Mouse (Mus musculus): ENCODE measurements around the gene Fgf6.

The Fgf6 gene

DNA sequence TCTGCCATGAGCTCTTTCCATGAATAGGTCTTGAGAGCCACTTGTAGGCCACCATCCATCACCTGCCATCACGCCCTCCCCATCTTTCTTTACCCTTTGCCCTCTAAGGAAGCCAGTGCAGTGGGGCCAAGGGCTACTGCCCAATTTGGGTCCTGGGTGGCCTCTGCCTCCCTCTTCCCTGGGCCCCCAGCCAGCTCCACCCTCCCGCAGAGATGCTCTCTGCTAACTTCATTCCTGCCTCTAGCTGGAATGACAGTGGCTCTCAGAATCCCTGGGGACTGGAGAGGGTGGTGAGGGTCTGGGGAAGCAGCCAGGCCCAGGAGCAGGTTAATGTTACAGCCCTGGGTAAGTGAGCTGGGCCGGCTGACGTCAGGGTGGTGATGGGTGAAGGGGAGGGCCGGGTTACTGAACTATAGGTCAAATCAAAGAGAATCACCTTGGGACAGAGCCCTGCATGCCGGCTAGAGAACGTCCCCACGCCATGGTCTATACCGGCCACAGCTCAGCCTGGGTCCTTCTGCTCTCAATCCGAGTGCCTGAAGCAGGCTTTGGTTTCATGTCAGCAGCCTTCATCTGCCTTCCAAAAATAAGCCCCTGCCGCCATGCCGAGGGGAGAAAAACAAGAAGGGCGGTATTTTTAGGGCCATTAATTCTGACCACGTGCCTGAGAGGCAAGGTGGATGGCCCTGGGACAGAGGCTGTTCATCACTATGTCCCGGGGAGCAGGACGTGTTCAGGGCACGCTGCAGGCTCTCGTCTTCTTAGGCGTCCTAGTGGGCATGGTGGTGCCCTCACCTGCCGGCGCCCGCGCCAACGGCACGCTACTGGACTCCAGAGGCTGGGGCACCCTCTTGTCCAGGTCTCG, at the start of gene Fgf6:
Gene Fgf6, plus strand, starts transcription at position 681 of the 865 bp plus-strand sequence.
- no peak for DNase-seq

DNA sequence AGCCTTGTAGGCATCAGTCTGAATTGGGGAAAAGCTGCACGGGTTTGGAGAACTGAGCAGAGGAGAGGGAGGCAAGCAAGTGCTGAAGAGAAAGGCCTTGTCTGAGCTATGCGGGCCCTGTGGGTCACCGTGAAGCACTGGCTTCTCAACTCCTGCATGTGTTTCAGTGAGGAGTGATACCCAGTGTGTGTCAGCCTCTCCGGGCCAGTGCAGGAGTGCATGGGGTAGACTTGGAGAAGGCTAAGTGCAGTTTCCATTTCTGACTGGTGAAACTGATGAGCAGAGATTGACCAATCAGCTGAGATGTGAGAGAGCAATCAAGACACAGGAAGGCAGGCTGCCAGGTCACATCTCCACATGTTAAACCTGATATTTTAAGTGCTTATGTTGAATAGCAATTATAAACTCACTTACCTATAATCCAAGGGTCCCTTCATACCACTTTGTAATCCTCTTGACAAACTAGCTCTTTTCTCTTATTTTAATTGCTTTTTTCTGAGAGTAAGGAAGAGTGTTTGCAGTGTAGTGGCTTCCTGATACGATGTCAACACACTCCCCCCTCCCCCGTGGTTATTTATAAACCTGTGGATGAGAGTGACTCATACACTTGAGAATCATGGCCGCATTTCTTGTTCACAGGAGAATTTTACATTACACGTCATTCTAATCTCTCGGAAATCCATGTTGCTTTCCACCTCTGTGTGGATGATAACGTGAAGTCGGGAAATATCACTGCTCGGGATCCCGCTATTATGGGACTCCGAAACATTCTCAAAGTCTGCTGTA, 49.0 kb upstream of the Fgf6 start:
- DNase-seq: no peak

DNA sequence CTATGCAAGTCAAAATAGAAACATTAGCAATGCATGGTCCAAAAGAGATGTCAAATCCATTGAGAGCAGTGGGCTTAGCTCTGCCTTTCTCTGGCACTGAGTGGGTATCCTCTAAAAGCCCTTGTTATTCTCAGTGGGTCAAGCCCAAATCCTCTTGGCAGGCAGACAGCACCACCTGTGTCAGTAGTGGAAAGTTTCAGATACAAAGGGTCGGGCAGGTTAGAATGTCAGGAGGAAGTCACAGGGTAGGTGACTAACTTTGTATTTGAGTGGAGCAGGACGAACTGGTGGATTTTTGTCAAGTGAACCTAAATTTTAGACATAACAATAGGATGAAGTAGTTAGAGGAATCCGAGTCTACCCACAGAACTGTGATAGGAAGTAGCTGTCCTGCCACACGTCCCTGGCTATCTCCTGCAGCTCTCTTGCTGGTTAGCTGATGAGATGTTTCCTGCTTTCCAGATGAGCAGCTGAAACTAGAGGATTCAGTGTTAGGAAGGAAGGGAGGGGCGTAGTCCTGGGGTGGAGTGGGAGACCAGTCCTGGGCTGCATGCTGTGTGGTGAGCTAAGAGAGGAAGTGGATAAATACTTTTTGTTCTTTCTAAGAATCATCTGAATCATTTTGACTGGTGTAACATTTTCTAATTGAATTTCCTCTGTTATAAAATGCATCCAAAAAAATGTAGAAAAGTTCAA, 33.7 kb upstream of the Fgf6 start:
- DNase-seq: no peak

DNA sequence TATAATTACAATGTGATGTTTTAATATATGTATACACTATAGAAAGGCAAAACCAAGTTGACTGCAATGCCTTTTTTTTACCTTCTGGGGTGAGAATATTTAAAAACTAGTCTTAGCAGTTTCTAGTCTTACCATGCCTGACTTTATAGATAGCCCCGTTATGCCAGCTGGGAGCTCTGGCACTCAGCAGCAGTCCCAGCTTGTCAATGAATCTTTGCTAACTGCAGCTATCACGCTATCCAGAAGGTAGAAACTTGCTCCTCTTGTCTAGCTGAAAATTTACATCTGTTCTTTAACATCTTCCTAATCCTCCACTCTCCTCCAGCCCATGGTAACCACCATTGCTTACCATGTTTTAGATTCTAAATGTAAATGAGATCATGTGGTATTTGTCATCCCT, 21.7 kb upstream of the Fgf6 start:
- no peak for DNase-seq

DNA sequence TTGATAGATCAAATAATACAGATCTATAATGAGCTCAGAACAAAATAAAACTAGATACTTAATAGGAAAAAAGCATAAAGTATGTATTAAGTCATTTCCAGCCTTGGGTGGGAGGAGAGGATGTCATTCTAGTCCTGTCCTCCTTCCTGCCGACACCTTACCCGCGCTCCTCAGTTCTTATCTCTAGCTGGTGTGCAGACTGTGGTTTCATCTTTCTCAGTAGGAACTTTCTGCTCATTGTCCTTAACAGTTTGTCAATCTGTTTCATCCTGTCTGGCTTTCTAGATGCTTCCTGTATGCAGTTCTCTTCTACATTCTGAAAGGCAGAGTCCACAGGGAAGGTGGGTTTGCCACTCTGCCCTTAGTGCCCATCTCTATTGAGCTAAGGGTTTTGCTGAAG, 19.9 kb upstream of the Fgf6 start:
- DNase-seq: no peak

DNA sequence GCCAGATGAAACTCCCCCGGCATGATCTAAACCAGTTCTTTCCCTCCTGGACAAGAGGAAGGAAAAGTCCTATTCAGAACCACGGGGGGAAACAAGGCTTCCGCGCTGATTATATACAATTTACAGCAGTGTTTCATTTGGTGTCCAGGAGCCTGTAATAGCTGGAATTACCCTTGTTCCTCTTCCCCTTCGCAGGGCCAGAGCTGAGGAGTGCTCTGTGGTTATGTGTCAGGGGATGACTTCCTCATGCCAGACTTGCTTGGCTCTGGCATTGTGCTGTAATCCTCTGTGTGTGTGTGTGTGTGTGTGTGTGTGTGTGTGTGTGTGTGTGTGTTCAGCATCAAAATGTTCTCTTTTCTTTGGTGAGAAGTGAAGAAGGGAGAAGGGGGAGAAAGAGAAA, 19.0 kb upstream of the Fgf6 start:
- DNase-seq: no peak

DNA sequence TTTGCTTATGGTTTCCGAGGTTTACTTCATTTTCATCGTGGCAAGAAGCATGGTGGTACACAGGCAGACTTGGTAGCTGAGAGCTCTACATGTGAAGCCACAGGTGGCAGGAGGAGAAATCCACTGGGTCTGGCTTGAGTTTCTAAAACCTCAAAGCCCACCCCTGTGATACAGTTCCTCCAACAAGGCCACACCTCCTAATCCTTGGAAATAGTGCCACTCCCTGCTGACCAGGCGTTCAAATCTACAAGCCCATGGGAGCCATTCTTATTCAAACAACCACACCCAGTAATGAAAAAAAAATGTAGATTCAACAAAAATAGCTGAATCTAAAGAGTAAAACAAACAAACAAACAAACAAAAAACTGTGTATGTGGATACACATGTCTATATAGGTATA, 9.7 kb upstream of the Fgf6 start:
- DNase-seq: no peak

DNA sequence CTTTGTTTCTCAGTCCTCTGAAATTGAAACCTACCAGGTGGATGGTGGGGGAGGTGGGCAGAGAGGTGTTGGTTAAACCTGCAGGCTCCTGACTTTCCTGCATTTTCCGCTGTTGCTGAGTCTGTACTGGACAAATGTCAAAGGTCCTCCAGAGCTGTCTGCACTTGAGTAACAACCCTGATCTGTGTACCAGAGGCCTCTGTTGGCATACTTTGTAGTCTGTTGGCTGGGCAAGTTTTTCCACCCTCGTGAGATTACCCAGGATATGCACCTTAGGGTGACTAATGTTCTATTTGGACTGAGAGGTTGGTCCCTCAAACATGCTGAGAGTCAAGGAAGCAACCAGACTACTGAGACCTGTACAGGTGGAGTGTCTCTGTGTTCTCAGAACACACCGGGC, 8.8 kb upstream of the Fgf6 start:
- DNase-seq: no peak

DNA sequence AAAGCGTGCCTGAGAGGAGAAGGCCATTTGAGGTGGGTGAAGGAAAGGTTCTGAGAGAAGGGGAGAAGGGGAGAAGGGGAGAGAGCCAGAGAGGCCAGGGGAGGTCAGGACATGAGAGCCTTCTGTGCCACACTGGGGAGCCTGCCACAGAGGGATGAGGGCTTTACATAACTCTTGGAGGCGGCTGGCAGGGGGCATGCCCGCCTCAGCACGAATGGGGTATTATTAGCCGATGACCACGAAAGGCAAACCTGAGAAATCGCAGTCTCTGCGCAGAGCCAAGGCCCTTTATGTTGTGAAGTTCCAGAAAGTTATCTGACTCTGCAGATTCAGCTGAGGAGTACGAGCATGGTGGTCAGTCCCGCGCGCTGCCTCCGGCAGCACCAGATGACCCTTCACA, 5.4 kb upstream of the Fgf6 start:
- no peak for DNase-seq

DNA sequence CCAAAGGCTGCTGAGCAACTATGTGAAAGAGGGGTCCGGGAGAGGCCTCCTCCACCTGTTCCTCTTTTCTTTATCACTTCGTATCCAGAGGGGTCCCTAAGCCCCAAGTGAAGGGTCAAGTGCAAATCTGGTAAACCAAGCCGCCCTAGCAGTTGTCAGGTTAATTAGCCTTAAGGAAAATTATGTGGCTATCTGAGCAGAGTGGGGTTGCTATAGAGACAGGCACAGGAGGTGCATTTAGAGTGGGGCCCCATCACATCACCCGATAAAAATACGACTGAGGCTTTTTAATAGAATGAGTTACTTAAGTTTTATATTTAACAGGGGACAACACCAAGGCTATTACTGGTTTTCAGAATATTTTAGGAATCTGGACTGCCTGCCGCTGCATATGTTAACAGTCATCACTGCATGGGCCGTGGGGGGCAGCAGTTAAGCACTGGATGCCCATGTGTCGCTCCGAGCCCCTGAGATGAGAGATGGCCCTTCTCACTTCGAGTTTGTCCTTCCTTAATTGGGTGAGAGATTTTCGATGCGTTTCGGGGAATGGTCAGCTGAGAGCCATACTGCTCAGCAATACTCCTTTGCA, 3.3 kb upstream of the Fgf6 start:
- no peak for DNase-seq

DNA sequence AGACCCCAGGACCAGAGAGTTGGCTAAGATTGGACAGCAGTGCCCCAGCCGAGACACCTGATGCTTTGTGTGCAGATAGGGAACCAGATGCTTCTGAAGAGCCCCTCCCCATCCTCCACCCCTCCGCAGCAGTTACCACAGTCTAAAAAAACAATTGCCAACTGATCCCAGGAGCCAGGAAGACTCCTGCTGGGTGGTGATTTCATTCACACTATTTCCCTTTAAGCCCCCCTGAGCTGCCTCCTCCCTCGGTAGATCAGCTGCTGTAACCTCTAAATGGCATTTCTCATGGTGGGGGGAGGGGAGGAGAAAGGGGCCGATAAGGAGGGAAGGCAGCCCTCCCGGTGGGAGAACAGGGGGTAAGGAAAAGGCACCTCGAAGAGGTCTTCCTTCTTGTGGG, 3.9 kb downstream of the Fgf6 start:
- DNase-seq: no peak

DNA sequence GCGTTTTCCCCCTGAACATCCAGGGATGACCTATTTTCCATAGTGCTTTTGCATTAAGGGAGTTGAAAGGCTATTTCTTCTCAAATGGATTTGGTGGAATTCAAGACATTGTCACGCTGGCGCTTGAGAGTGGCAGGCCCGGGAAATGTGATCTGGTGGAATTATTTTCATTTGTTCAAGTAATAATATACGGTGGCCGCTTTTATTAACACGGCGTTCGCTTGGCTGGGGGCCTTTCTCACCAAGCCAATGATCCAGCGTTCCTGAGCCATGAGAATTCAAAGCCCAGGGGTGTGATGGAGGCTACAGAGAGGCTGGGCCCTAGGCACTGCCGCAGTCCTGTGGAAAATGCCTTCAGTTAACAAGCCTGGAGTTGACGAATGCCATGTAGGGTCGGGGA, 5.0 kb downstream of the Fgf6 start:
- no peak for DNase-seq

DNA sequence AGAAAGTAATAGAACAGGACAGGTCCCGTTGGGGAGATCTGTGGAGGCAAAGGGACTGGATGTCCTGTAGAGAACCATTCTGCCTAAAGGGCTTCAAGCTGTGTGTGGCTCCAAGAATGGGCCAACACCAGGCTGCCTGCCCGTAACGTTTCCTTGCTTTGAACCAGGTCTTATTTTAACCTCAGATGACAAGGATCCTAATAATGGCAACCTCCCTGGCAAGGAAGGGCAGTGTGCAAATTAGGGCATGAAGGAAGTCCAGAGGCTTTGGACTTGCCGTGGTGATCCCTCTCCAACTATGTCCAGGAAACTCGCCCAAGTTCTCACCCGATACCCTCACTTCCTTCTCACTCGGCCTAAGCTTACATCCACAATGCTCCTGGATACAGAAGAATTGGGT, 9.4 kb downstream of the Fgf6 start:
- no peak for DNase-seq

DNA sequence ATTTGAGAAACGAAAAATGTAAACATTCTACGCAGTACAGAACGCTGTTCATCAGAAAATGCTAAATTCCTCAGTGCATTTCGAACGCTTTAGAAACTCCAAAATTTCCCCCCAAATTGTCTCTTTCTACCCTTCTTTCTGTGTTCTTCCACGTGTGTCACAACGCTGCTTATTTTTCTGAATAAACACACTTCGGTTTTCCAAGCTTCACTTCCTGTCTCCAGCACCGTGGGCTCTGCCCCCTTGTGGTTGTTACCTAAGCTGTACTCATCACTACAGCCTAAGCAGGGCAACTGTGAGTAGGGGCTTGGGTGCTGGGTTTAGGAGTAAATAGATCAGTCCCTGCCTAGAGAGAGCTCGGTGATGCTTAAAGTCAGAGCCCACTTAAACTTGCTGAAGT, 19.4 kb downstream of the Fgf6 start:
- no peak for DNase-seq

DNA sequence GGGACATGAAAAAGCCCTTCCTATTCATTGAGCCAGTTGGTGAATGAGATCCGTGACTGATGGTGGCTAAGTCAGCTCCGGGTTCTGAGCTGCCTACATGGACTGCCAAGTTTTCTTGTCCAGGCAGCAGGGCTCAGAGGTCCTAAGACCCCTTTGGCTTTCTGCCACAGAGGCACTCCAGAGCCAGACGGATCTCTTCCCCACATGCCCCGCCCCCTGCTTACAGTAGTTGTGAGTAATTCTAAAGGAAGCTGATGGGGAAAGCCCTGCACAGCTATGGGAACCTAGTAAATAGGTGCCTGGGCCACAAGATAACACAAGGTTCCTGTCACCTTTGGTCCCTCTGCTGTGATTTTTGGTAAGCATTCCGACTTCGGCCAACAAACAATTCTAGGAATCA, 29.5 kb downstream of the Fgf6 start:
- no peak for DNase-seq

DNA sequence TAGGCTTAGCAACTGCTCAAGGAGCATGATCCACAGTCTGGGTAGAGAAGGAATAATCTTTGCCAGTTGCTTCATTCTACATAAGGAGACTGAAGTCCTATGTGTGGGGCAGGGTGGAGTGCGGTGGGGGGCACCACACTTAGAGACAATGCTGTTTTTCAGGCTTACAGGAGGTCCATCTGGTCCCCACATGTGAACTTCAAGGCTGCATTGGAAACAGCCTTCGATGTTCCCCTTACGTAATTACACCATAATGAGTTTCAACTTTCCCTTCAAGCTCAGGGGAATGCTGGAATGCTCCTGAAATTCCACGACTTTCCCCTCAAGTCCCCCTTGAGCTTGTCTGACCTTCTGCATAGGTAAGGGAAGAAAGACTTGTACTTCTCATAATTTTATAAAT, 35.5 kb downstream of the Fgf6 start:
- no peak for DNase-seq

DNA sequence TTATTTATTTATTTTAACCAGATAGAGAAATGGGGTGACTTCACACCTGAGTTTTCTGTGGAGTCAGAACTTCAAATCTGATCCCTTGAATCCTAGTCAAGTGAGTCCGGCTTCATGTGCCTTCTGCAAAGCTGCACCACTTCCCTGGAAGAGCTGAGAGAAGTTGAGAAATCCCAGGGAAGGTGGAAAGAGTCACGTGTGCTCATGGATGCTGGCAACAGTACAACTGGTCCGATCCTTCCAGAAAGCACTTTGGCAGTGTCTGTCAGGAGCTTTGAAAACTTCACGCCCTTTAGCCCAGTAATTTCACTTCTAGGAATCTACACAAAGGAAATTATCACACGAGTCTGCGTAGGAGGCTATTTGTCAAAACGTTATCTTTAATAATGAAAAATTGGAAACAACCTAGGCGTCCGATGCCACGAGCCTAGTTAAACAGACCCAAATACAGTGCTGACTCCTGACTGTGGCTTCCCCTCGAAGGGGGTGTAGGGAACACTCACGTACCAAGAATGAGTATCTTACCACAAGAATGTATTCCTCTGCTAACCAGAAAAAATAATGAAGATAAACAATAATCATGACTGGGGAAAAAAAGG, 41.7 kb downstream of the Fgf6 start:
- no peak for DNase-seq

DNA sequence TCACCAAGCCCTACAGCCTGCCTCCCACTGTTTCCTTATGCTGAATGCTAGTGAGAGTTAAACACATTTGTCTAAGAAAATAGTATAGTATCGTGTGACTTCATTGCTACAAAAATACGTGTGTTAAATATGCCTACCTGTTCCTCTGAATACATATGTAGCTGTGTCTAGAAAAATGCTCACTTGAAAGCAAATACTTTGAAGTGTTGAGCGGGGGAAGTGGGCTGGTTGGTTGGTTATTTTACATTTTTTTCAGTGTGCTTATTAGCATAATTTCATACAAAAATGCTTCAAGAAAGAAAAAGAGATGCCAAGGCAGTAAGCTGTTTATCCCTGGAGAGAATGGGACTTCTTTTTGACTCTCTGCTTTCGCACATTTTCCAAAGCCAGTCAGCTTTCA, 44.6 kb downstream of the Fgf6 start:
- no peak for DNase-seq

DNA sequence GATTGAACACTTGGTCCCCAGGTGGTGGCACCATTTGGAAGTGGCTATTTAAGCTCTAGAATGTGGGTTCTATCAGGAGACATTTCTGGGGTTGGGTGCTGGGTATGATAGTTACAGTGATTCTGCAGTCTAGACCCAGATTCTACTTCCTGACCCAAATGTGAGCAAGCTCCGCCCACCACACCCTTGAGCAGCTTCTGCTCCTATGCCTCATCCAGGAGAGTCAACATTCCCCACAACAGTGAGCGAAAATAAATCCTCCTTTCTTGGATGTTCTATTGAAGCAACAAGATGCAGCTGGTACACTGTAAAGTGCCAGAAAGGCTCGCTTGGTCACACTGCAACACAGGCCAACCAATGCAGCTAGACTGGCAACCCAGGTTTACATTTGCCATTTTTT, 48.5 kb downstream of the Fgf6 start:
- DNase-seq: no peak

DNA sequence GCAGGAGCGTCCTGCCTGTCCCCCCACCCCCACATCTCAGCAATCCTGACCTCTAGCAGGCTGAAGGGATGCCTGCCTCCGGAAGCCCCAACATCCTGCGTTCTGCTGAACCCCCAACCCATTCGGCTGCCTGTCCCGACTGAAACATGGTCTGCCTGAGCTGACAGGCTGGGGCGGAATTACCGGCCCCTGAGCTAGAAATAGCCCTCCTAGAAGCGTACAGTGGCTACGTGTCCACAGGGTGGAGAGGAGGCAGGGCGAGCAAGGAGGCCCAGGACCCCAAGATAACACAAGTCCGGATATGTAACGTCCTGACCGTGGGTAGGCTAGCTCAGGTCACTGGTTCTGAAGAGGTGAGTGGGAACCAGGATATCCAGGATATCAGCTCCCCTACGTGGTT, 49.4 kb downstream of the Fgf6 start:
- DNase-seq: no peak

DNA sequence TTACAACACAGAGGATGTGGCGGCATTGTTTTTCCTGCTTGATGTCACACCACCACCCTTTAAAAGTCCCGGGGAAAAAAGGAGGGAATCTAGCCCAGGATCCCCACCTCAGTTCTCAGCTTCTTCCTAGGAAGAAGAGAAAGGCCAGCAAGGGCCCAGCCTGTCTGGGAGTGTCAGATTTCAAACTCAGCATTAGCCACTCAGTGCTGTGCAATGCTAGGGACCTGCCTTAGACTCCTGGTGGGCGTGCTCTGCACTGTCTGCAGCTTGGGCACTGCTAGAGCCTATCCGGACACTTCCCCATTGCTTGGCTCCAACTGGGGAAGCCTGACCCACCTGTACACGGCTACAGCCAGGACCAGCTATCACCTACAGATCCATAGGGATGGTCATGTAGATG, 57.4 kb downstream of the Fgf6 start, which contains the start of gene Fgf23:
Gene Fgf23, plus strand, starts transcription at position 86 of the 400 bp plus-strand sequence.
- DNase-seq: no peak
